Mouse (Mus musculus): Measurements from ENCODE around the gene Ttc23.

DNA sequence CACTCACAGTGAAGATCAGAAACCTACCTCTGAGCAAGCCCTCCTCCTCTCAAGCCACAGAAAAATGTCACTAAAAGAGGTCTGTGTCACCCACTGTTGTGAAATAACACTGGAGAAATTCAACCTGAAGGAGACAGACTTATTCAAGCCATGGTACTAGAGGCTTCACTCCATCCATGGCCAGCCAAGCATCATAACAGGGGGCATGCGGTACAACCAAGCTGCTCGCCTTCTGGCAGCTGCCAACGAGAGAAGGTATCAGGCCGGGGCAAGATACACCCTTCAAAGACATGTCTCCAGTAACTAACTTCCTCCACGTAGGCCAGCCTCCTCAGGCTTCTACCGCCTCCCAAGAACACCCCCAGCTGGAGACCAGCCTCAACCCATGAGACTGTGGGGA, 42.1 kb upstream of the Ttc23 start:
- TF ChIP-seq CTCF (IDR thresholded peaks at IDR 0.05; ENCODE audit: low read depth, low read length): no peak
- no peak for TF ChIP-seq TAL1 (conservative IDR thresholded peaks at IDR 0.05; ENCODE audit: low read depth, low read length)
- TF ChIP-seq GATA2 (IDR thresholded peaks at IDR 0.05; ENCODE audit: borderline replicate concordance, low read depth, low read length): no peak
- TF ChIP-seq GATA1 (IDR thresholded peaks at IDR 0.05; ENCODE audit: borderline replicate concordance, low read length): no peak
- TF ChIP-seq POLR2AphosphoS5 (IDR thresholded peaks at IDR 0.05; ENCODE audit: insufficient replicate concordance, low read depth, low read length): no peak

Data from G1E (cell line).